Mouse (Mus musculus): ENCODE measurements around the gene Dip2c. TPM values are rescaled to one million over a fixed set of nuclear protein-coding genes. Genes with fewer than 3 reads are reported as not detected.

The Dip2c gene
- total and polyA plus RNA-seq, 3 experiments: 0.04 to 0.14 (median 0.08) TPM

DNA sequence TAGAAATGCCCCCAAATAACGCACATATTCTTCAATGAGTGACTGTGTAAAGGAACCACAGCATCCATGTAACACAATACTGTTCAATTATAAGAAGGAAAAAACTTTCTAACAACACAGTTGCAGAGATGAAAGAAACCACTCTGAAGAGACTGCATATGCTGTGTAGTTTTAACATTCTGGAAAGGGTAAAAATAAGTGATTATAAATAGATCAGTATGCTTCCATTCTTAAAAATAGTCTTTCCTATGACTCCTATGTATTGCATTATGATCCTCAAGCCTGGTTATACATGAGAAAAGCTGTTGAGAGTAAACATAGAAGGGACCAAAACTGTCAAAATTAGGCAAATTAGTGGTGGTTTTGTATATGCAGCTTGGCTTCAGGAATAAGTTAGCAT is 197.1 kb downstream of the Dip2c start:
- Histone ChIP-seq H3K4me2 (ENCODE audit: insufficient read depth, low read depth, poor library complexity, severe bottlenecking) (no peak overlapping the region), H3K36me3 (replicated peaks in 1 of 2; ENCODE audit: control insufficient read depth in 1 of 2, insufficient read depth in 1 of 2, low read length in 1 of 2) (no peaks in the 10 kb centered on the region), H3K79me2 (replicated peaks; ENCODE audit: control insufficient read depth, extremely low read depth, insufficient read depth, poor library complexity, severe bottlenecking) (no peaks in the 10 kb centered on the region), H3K4me1 (ENCODE audit: control insufficient read depth in 1 of 2, insufficient read depth in 2 of 2) (peaks cover 0 to 15% of the 10 kb centered on the region in 2 experiments; a peak in 2 of 4 replicates), H3K27me3 (replicated peaks) (no peaks in the 10 kb centered on the region), H3K27ac (ENCODE audit: insufficient read depth, low read depth) (no peak overlapping the region), H3K9ac (ENCODE audit: insufficient read depth, low read depth) (no peak overlapping the region), H3K9me3 (replicated peaks; ENCODE audit: low read length) (no peaks in the 10 kb centered on the region), H3K4me3 (replicated peaks in 1 of 3; ENCODE audit: low read depth in 2 of 3, low read length in 2 of 3, poor library complexity in 1 of 3) (no peak overlapping the region)
- no peak for DNase-seq (ENCODE audit: extremely low read depth)
- dilution Hi-C loops (cut with MboI; ENCODE audit: extremely low pct_ligation_motif_present, extremely low pct_unique_long_range_greater_than_20kb, low sequenced_read_pairs): no loop called here
- in situ Hi-C loops (cut with MboI; ENCODE audit: low pct_ligation_motif_present, low pct_unique_long_range_greater_than_20kb, low sequenced_read_pairs): no loop called here
- no peak for TF ChIP-seq CHD2 (IDR thresholded peaks at IDR 0.05; ENCODE audit: low read length)
- TF ChIP-seq SMC3 (IDR thresholded peaks at IDR 0.05; ENCODE audit: low read depth, low read length): no peak
- TF ChIP-seq KAT2A (IDR thresholded peaks at IDR 0.05; ENCODE audit: insufficient replicate concordance, low read length): no peak
- TF ChIP-seq TBP (conservative IDR thresholded peaks at IDR 0.05; ENCODE audit: low read depth, low read length): no peak
- no peak for TF ChIP-seq CHD1 (IDR thresholded peaks at IDR 0.05; ENCODE audit: low read depth, low read length)
- no peak for TF ChIP-seq POLR2AphosphoS2 (IDR thresholded peaks at IDR 0.05; ENCODE audit: low read depth, low read length)
- TF ChIP-seq MEF2A (IDR thresholded peaks at IDR 0.05; ENCODE audit: borderline replicate concordance, low read depth, low read length): no peak
- TF ChIP-seq MAZ (IDR thresholded peaks at IDR 0.05; ENCODE audit: low read depth, low read length): no peak

DNA sequence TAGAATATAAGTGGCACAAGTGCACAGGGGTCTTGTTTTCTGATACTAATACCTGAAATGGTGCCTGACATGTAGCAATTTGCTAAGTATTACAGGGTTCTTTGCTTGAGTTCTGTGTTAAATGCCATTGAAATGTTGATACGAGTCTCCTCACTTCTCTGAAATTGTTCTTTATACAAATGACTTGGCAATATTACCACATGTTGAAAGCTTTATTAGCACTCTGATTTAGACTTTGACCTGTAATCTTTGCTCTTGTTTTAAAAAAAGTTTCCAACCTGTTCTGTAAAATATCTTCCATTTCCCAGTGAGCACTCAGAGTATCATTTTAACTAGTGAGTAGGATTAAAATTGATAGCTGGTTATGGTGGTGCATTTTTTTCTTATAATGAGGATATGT is 205.4 kb downstream of the Dip2c start:
- TF ChIP-seq GABPA (IDR thresholded peaks at IDR 0.05; ENCODE audit: insufficient replicate concordance, low read depth, low read length): no peak
- TF ChIP-seq SMC3 (IDR thresholded peaks at IDR 0.05; ENCODE audit: low read depth, low read length): no peak
- TF ChIP-seq UBTF (IDR thresholded peaks at IDR 0.05; ENCODE audit: low read depth, low read length): no peak
- TF ChIP-seq ETS1 (conservative IDR thresholded peaks at IDR 0.05; ENCODE audit: low read depth, low read length): no peak
- TF ChIP-seq SIN3A (IDR thresholded peaks at IDR 0.05; ENCODE audit: low read length): no peak
- no peak for TF ChIP-seq HCFC1 (IDR thresholded peaks at IDR 0.05; ENCODE audit: low read depth, low read length)
- Histone ChIP-seq H3K9ac (ENCODE audit: insufficient read depth, low read depth) (no peak overlapping the region), H3K4me3 (replicated peaks in 1 of 3; ENCODE audit: low read depth in 2 of 3, low read length in 2 of 3, poor library complexity in 1 of 3) (no peak overlapping the region), H3K4me2 (ENCODE audit: insufficient read depth, low read depth, poor library complexity, severe bottlenecking) (no peak overlapping the region), H3K4me1 (ENCODE audit: control insufficient read depth in 1 of 2, insufficient read depth in 2 of 2) (no peaks in the 10 kb centered on the region), H3K9me3 (replicated peaks; ENCODE audit: low read length) (no peaks in the 10 kb centered on the region), H3K27me3 (replicated peaks) (no peaks in the 10 kb centered on the region), H3K27ac (ENCODE audit: insufficient read depth, low read depth) (no peak overlapping the region), H3K79me2 (replicated peaks; ENCODE audit: control insufficient read depth, extremely low read depth, insufficient read depth, poor library complexity, severe bottlenecking) (no peaks in the 10 kb centered on the region), H3K36me3 (replicated peaks in 1 of 2; ENCODE audit: control insufficient read depth in 1 of 2, insufficient read depth in 1 of 2, low read length in 1 of 2) (no peaks in the 10 kb centered on the region)
- dilution Hi-C loops (cut with MboI; ENCODE audit: extremely low pct_ligation_motif_present, extremely low pct_unique_long_range_greater_than_20kb, low sequenced_read_pairs): no loop called here
- in situ Hi-C loops (cut with MboI; ENCODE audit: low pct_ligation_motif_present, low pct_unique_long_range_greater_than_20kb, low sequenced_read_pairs): no loop called here
- DNase-seq (ENCODE audit: extremely low read depth): no peak

DNA sequence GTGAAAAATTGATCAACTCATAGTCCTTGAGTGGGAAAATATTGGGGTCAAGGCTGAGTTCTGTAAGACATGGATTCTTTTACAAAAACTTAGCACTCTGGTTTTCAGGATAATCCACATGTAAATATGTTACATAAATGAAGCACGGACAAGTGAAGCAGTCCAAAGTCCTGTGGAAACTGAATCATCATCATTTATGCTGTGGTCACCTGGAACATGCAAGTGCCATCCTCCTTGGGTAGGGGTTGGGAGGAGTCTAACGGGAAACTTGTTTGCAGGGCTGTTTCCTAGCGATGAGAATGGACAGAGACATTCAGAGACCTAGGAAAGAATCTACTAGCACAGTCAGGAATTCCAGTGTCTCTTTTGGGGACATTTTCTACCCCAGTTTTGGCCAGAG is 213.4 kb downstream of the Dip2c start:
- dilution Hi-C loops (cut with MboI; ENCODE audit: extremely low pct_ligation_motif_present, extremely low pct_unique_long_range_greater_than_20kb, low sequenced_read_pairs) (no loop called here), in situ Hi-C loops (cut with MboI; ENCODE audit: low pct_ligation_motif_present, low pct_unique_long_range_greater_than_20kb, low sequenced_read_pairs) (no loop called here)
- Histone ChIP-seq H3K36me3 (replicated peaks in 1 of 2; ENCODE audit: control insufficient read depth in 1 of 2, insufficient read depth in 1 of 2, low read length in 1 of 2) (no peaks in the 10 kb centered on the region), H3K27ac (ENCODE audit: insufficient read depth, low read depth) (no peak overlapping the region), H3K27me3 (replicated peaks) (no peaks in the 10 kb centered on the region), H3K4me2 (ENCODE audit: insufficient read depth, low read depth, poor library complexity, severe bottlenecking) (no peak overlapping the region), H3K4me3 (replicated peaks in 1 of 3; ENCODE audit: low read depth in 2 of 3, low read length in 2 of 3, poor library complexity in 1 of 3) (no peak overlapping the region), H3K4me1 (ENCODE audit: control insufficient read depth in 1 of 2, insufficient read depth in 2 of 2) (peaks cover 0 to 3% of the 10 kb centered on the region in 2 experiments; a peak in 1 of 4 replicates), H3K79me2 (replicated peaks; ENCODE audit: control insufficient read depth, extremely low read depth, insufficient read depth, poor library complexity, severe bottlenecking) (no peaks in the 10 kb centered on the region), H3K9me3 (replicated peaks; ENCODE audit: low read length) (no peaks in the 10 kb centered on the region), H3K9ac (ENCODE audit: insufficient read depth, low read depth) (no peak overlapping the region)
- no peak for DNase-seq (ENCODE audit: extremely low read depth)
- TF ChIP-seq TBP (conservative IDR thresholded peaks at IDR 0.05; ENCODE audit: low read depth, low read length): no peak
- no peak for TF ChIP-seq CHD1 (IDR thresholded peaks at IDR 0.05; ENCODE audit: low read depth, low read length)
- no peak for TF ChIP-seq ZC3H11A (IDR thresholded peaks at IDR 0.05; ENCODE audit: low read depth, low read length)
- TF ChIP-seq USF1 (IDR thresholded peaks at IDR 0.05; ENCODE audit: low read depth, low read length): no peak
- TF ChIP-seq CHD2 (IDR thresholded peaks at IDR 0.05; ENCODE audit: low read length): no peak
- TF ChIP-seq EP300 (IDR thresholded peaks at IDR 0.05; ENCODE audit: low read length): no peak
- TF ChIP-seq ELF1 (IDR thresholded peaks at IDR 0.05; ENCODE audit: low read depth, low read length): no peak
- no peak for TF ChIP-seq RCOR1 (conservative IDR thresholded peaks at IDR 0.05; ENCODE audit: low read depth, low read length)
- no peak for TF ChIP-seq MXI1 (IDR thresholded peaks at IDR 0.05; ENCODE audit: low read depth, low read length)
- TF ChIP-seq TCF12 (IDR thresholded peaks at IDR 0.05; ENCODE audit: low read depth, low read length): no peak
- TF ChIP-seq UBTF (IDR thresholded peaks at IDR 0.05; ENCODE audit: low read depth, low read length): no peak
- no peak for TF ChIP-seq ETS1 (conservative IDR thresholded peaks at IDR 0.05; ENCODE audit: low read depth, low read length)
- no peak for TF ChIP-seq PAX5 (IDR thresholded peaks at IDR 0.05; ENCODE audit: low read length)
- TF ChIP-seq MAX (IDR thresholded peaks at IDR 0.05; ENCODE audit: low read length): no peak
- no peak for TF ChIP-seq ZKSCAN1 (IDR thresholded peaks at IDR 0.05; ENCODE audit: borderline replicate concordance, low read depth, low read length)
- no peak for TF ChIP-seq NELFE (IDR thresholded peaks at IDR 0.05; ENCODE audit: low read depth, low read length)
